In genomic region chr11:88599332-88600130, GRCm38 (mm10) we compare ENCODE assay signal across 8 mouse cellular contexts.
DNase-seq lines count a peak whose midpoint lies in the region; ATAC-seq lines count a peak whose summit lies in the region.

No protein-coding gene starts in this region.

- H3K27ac ChIP-seq in kidney, embryonic 15.5 days, result peak overlapping the region; percentile 73
- peak overlapping the region; percentile 81 for H3K27ac ChIP-seq in hindbrain, embryonic 13.5 days

- no peak for DNase-seq in kidney, postnatal 36 days
- peak; percentile 65 for DNase-seq in CD4-positive, CD25-positive, alpha-beta regulatory T cell, adult 2 months (ENCODE audit: low read depth, low spot score)
- DNase-seq in cerebellum, postnatal 25 days, result peak; percentile 48 to 69
- no peak for DNase-seq in adrenal gland, adult 8-10 months
- no peak for DNase-seq in lung, postnatal 36 days

- no peak overlapping the region for H3K4me3 ChIP-seq in kidney, embryonic 15.5 days (replicated peaks)
- no peak overlapping the region for H3K4me3 ChIP-seq in hindbrain, embryonic 13.5 days

- peaks cover 87% of the 10 kb centered on the region for H3K4me1 ChIP-seq in kidney, embryonic 15.5 days
- H3K4me1 ChIP-seq in hindbrain, embryonic 13.5 days (replicated peaks), result peaks cover 78% of the 10 kb centered on the region

- no peak overlapping the region for H3K9ac ChIP-seq in kidney, embryonic 15.5 days
- peak overlapping the region; percentile 36; the same call in 1 of the 2 replicates for H3K9ac ChIP-seq in hindbrain, embryonic 13.5 days

- no peaks in the 10 kb centered on the region for H3K27me3 ChIP-seq in kidney, embryonic 15.5 days
- no peaks in the 10 kb centered on the region for H3K27me3 ChIP-seq in hindbrain, embryonic 13.5 days

- H3K9me3 ChIP-seq in kidney, embryonic 15.5 days (replicated peaks), result no peaks in the 10 kb centered on the region
- no peaks in the 10 kb centered on the region for H3K9me3 ChIP-seq in hindbrain, embryonic 13.5 days

- 20% methylated on average over 17 of the region's 17 CpGs for WGBS in kidney, embryonic 15.5 days
- 51% methylated on average over 17 of the region's 17 CpGs for WGBS in hindbrain, embryonic 13.5 days

- ATAC-seq in kidney, embryonic 15.5 days (replicated peaks; ENCODE audit: low FRiP score), result 0 out of 2 replicates have a peak, but pooled peaks have one; percentile 12
- peak; percentile 61; the same call in 1 of the 2 replicates for ATAC-seq in hindbrain, embryonic 13.5 days (ENCODE audit: low FRiP score)
- ATAC-seq in megakaryocyte-erythroid progenitor cell, adult 5-6 weeks (replicated peaks; ENCODE audit: low FRiP score, low TSS enrichment, poor library complexity, severe bottlenecking), result 0 out of 2 replicates have a peak, but pooled peaks have one; percentile 14

- H3K4me2 ChIP-seq in kidney, embryonic 15.5 days, result peak overlapping the region; percentile 30
- peak overlapping the region; percentile 23; the same call in 1 of the 2 replicates for H3K4me2 ChIP-seq in hindbrain, embryonic 13.5 days

- peaks cover 15% of the 10 kb centered on the region for H3K36me3 ChIP-seq in kidney, embryonic 15.5 days
- H3K36me3 ChIP-seq in hindbrain, embryonic 13.5 days, result peaks cover 5% of the 10 kb centered on the region

Comparison
In these comparisons a context has a peak if more than half of its experiments do, and no peak if none do; other contexts are left out.
1. DNase-seq: peak in CD4-positive, CD25-positive, alpha-beta regulatory T cell, adult 2 months (single experiment) and cerebellum, postnatal 25 days (2 of 2); none in kidney, postnatal 36 days (0 of 2), adrenal gland, adult 8-10 months (single experiment) and lung, postnatal 36 days (single experiment).
2. Peak in every context shown above with its lines, with median percentiles within 50 percentile points of each other: ATAC-seq.